Mouse (Mus musculus) heart, embryonic 15.5 days (tissue): ENCODE measurements around the gene Neurod2. TPM values are rescaled to one million over a fixed set of nuclear protein-coding genes. Genes with fewer than 3 reads are reported as not detected.
A peak's percentile ranks its signal among the peaks of the same experiment; 100 is the strongest.

ENCODE experiments used
- ATAC-seq: fragments of 200-750 bp; cut with Nextera tagmentation; replicated peaks from 2 replicates; pipeline ENCODE4 v1.8.0; 2017; ENCODE audit warnings: low read depth, moderate TSS enrichment; ENCODE audit not compliant: insufficient number of reproducible peaks, insufficient read depth, low FRiP score
- H3K27ac ChIP-seq: fragments of 300-500 bp; sonication (generic); 2 replicates; pipeline ENCODE4 v1.5.1; 2015; ENCODE audit warnings: mild to moderate bottlenecking, inconsistent platforms
- H3K27me3 ChIP-seq: fragments of 300-500 bp; sonication (generic); 2 replicates; pipeline ENCODE4 v1.6.1; 2015; ENCODE audit warnings: inconsistent platforms
- H3K36me3 ChIP-seq: fragments of 300-500 bp; sonication (generic); 2 replicates; pipeline ENCODE4 v1.6.1; 2015; ENCODE audit warnings: mild to moderate bottlenecking, inconsistent platforms
- H3K4me1 ChIP-seq: fragments of 300-500 bp; sonication (generic); replicated peaks from 2 replicates; pipeline ENCODE4 v1.6.1; 2015; ENCODE audit warnings: inconsistent platforms
- H3K4me2 ChIP-seq: fragments of 300-500 bp; sonication (generic); 2 replicates; pipeline ENCODE4 v1.6.1; 2015; ENCODE audit warnings: inconsistent platforms, mild to moderate bottlenecking, moderate library complexity
- H3K4me3 ChIP-seq: fragments of 300-500 bp; sonication (generic); 2 replicates; pipeline ENCODE4 v1.5.1; 2015; ENCODE audit warnings: mild to moderate bottlenecking, inconsistent platforms
- H3K9ac ChIP-seq: fragments of 300-500 bp; sonication (generic); 2 replicates; pipeline ENCODE4 v1.6.1; 2015; ENCODE audit warnings: mild to moderate bottlenecking, inconsistent platforms
- H3K9me3 ChIP-seq: fragments of 300-500 bp; sonication (generic); replicated peaks from 2 replicates; pipeline ENCODE4 v1.6.1; 2016; ENCODE audit warnings: inconsistent platforms
- WGBS: fragments of 180-500 bp; shearing (Covaris S2); methylation state at CpG from one replicate; pipeline ENCODE4 v1.1.7; 2015; ENCODE audit warnings: mixed read lengths; 5-methylcytosine and 5-hydroxymethylcytosine counted together
- polyA plus RNA-seq: library from polyadenylated mRNA; unstranded; fragments of >200 nt; fragmentation: Nextera tagmentation; extraction: Ambion mirVana; gene quantifications from 2 replicates; pipeline ENCODE4 v1.2.1, GENCODE M21; 2015

The Neurod2 gene
- polyA plus RNA-seq, 1 experiment from 2014 or later = not detected

- ATAC-seq = no peak
- H3K9ac ChIP-seq = no peak overlapping the region
- H3K36me3 ChIP-seq = no peaks in the 10 kb centered on the region
- H3K27ac ChIP-seq = no peak overlapping the region
- no peak overlapping the region for H3K4me3 ChIP-seq
- whole genome bisulfite sequencing = 10% methylated on average over 5 of the region's 5 CpGs
- H3K4me2 ChIP-seq = no peak overlapping the region
- peaks cover 21% of the 10 kb centered on the region for H3K27me3 ChIP-seq
- H3K4me1 ChIP-seq = peaks cover 34% of the 10 kb centered on the region
- no peaks in the 10 kb centered on the region for H3K9me3 ChIP-seq
These were observed 33.2 kb downstream of the Neurod2 start for GRCm38 (mm10) chr11:98296277-98296676.

- H3K36me3 ChIP-seq = no peaks in the 10 kb centered on the region
- peak overlapping the region; percentile 99 for H3K4me2 ChIP-seq
- no peak overlapping the region for H3K27ac ChIP-seq
- peak overlapping the region; percentile 74 for H3K9ac ChIP-seq
- no peaks in the 10 kb centered on the region for H3K9me3 ChIP-seq
- 10% methylated on average over 9 of the region's 9 CpGs for WGBS
- peaks cover 28% of the 10 kb centered on the region for H3K27me3 ChIP-seq
- no peak for ATAC-seq
- peak overlapping the region; percentile 78 for H3K4me3 ChIP-seq
- peaks cover 34% of the 10 kb centered on the region for H3K4me1 ChIP-seq
These were observed 34.3 kb downstream of the Neurod2 start for GRCm38 (mm10) chr11:98295013-98295585.

DNA sequence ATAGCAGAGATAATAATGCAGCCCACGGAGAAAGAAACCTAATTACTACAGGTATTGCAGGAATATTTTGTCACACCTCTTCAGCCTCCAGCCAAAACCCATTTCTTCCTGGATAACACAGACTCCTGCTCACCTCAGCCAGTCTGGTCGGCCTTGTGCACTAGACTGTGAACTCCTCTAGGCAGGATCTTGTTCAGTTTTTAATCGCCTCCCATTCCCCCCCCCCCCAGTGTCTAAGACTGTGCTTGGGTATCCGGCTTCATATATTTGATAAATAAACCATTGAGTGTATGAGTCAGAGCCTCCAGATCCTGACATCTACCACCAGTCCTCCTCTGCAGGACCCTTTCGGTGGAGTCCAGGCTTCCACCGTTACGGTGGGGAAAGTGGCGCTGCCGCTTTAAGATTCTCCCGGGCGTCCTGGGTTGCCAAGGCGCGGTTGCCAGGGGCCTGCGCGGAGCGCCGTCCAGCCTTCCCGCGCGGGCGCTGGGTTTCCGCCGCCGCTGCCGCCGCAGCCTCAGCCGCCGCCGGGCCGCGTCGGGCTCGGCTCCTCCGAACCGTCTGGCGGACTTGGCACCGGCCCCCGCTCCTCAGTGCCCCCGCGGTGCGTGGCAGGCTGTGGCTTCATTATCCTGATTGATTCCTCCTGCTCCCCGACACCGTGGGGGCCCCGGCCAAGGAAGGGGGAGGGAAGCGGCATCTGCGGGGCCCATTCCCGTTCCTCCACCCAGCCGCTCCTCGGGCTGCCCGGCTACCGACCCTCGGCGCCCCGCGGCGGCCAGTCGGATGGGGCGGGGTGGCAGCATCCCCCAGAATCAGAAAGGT lies 35.0 kb downstream of the Neurod2 start:
- ATAC-seq = peak; percentile 61; the same call in 1 of the 2 replicates
- Histone ChIP-seq H3K9me3 (no peaks in the 10 kb centered on the region), H3K4me2 (peak overlapping the region; percentile 99), H3K27ac (no peak overlapping the region), H3K9ac (peak overlapping the region; percentile 74), H3K27me3 (peaks cover 33% of the 10 kb centered on the region), H3K4me1 (peaks cover 34% of the 10 kb centered on the region), H3K4me3 (peak overlapping the region; percentile 78), H3K36me3 (no peaks in the 10 kb centered on the region)
- 1% methylated on average over 58 of the region's 58 CpGs for WGBS

DNA sequence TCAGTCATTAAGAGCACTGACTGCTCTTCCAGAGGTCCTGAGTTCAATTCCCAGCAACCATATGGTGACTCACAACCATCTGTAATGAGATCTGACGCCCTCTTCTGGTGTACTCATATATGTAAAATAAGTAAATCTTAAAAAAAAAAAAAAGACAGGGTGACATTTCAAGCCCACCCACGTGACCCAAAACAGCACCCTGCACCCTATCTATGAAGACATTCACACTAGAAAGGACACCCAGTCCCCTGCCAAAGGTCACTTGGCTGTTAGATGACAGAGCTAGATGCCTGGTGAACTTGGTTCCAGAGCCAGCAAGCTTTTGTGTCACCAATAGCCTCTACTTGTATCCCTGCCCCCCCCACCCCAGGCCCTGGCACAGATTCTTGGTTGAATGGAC lies 36.4 kb downstream of the Neurod2 start:
- peaks cover 39% of the 10 kb centered on the region for H3K27me3 ChIP-seq
- WGBS = 45% methylated on average over 2 of the region's 2 CpGs

GRCm38 (mm10) chr11:98290906-98291305 lies 38.5 kb downstream of the Neurod2 start:
- Histone ChIP-seq H3K9ac (no peak overlapping the region), H3K36me3 (no peaks in the 10 kb centered on the region), H3K4me3 (no peak overlapping the region), H3K9me3 (no peaks in the 10 kb centered on the region), H3K4me2 (no peak overlapping the region), H3K4me1 (peaks cover 13% of the 10 kb centered on the region), H3K27me3 (peaks cover 40% of the 10 kb centered on the region), H3K27ac (no peak overlapping the region)
- 65% methylated on average over 2 of the region's 2 CpGs for WGBS
- no peak for ATAC-seq

More for the DNA sequence above, 36.4 kb downstream of the Neurod2 start:
- no peak overlapping the region for H3K9ac ChIP-seq
- H3K36me3 ChIP-seq = no peaks in the 10 kb centered on the region
- no peak overlapping the region for H3K4me2 ChIP-seq
- no peaks in the 10 kb centered on the region for H3K9me3 ChIP-seq
- no peak overlapping the region for H3K27ac ChIP-seq
- peaks cover 25% of the 10 kb centered on the region for H3K4me1 ChIP-seq
- no peak overlapping the region for H3K4me3 ChIP-seq
- no peak for ATAC-seq

DNA sequence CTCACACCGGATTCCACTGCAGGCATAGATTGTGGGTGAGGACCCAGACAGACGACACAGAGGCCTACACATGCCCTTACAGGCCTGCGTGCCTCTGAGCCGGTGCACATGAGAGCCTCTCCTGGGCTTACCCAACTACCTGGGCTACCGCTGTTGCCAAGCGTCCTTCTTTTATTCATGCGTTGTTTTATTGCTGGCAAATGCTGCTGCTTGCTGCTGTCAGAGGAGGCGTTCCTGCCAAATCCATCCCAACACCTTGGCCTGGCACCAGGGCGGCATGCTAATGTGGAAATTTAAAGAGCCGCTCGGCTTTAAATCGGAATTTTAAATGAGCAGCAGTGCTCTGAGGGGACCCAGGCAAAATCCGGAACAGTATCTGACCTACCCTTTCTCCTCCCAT lies 39.6 kb downstream of the Neurod2 start:
- H3K4me1 ChIP-seq = peaks cover 7% of the 10 kb centered on the region
- H3K27ac ChIP-seq = no peak overlapping the region
- no peak overlapping the region for H3K9ac ChIP-seq
- no peak overlapping the region for H3K4me3 ChIP-seq
- H3K9me3 ChIP-seq = no peaks in the 10 kb centered on the region
- H3K4me2 ChIP-seq = no peak overlapping the region
- no peak for ATAC-seq
- peaks cover 31% of the 10 kb centered on the region for H3K27me3 ChIP-seq
- WGBS = 51% methylated on average over 13 of the region's 13 CpGs
- H3K36me3 ChIP-seq = no peaks in the 10 kb centered on the region

DNA sequence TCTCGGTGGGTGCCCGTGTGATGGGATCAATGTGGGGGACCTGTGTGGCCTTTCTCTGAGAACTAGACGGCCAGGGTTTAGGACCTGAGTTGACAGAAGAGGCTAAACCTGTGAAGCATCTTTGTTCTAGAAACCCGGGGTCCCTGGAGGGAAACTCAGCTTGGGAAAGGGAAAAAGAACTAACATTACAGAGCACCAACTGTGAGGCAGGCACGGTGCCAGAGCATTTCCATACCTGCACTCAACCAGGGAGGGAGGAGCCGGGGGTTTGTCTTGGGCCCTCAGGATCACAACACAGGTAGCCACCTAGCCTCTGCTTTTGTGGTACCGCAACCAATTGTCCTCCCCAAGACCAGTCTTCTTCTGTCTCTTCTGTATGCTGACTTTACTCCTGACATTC lies 41.5 kb downstream of the Neurod2 start:
- no peak overlapping the region for H3K4me2 ChIP-seq
- WGBS = 48% methylated on average over 7 of the region's 7 CpGs
- no peaks in the 10 kb centered on the region for H3K36me3 ChIP-seq
- ATAC-seq = no peak
- no peaks in the 10 kb centered on the region for H3K9me3 ChIP-seq
- no peak overlapping the region for H3K9ac ChIP-seq
- H3K27ac ChIP-seq = no peak overlapping the region
- no peak overlapping the region for H3K4me3 ChIP-seq
- H3K27me3 ChIP-seq = peaks cover 28% of the 10 kb centered on the region
- peaks cover 8% of the 10 kb centered on the region for H3K4me1 ChIP-seq

DNA sequence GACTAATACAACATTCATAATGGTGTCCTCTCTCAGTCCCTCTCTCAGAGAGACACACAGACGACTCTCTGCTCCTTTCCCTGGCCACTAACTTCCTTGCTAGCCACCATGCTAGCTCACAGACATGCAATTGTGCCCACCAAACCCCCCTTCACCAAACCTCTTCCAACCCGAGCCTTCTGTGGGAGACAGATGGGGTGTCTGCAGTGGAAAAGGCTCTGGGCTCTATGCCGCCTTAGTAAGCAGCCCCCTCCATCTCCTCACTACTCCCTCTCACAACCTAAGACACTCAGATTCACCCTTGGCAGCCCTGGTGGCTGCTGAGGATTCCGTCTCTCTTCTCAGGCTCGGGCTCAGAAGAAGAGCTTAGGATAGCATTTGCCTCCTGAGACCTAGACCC lies 41.9 kb downstream of the Neurod2 start:
- no peaks in the 10 kb centered on the region for H3K36me3 ChIP-seq
- no peak overlapping the region for H3K4me3 ChIP-seq
- 47% methylated on average over 5 of the region's 5 CpGs for WGBS
- ATAC-seq = no peak
- H3K9ac ChIP-seq = no peak overlapping the region
- no peak overlapping the region for H3K4me2 ChIP-seq
- H3K27ac ChIP-seq = no peak overlapping the region
- H3K4me1 ChIP-seq = peaks cover 8% of the 10 kb centered on the region
- H3K27me3 ChIP-seq = peaks cover 27% of the 10 kb centered on the region
- H3K9me3 ChIP-seq = no peaks in the 10 kb centered on the region

GRCm38 (mm10) chr11:98285368-98285767 lies 44.1 kb downstream of the Neurod2 start:
- H3K4me1 ChIP-seq = peaks cover 8% of the 10 kb centered on the region
- H3K9me3 ChIP-seq = no peaks in the 10 kb centered on the region
- no peaks in the 10 kb centered on the region for H3K36me3 ChIP-seq
- peaks cover 14% of the 10 kb centered on the region for H3K27me3 ChIP-seq
- 76% methylated on average over 2 of the region's 2 CpGs for WGBS
- H3K4me3 ChIP-seq = no peak overlapping the region
- no peak overlapping the region for H3K27ac ChIP-seq
- H3K4me2 ChIP-seq = no peak overlapping the region
- ATAC-seq = no peak
- H3K9ac ChIP-seq = no peak overlapping the region

DNA sequence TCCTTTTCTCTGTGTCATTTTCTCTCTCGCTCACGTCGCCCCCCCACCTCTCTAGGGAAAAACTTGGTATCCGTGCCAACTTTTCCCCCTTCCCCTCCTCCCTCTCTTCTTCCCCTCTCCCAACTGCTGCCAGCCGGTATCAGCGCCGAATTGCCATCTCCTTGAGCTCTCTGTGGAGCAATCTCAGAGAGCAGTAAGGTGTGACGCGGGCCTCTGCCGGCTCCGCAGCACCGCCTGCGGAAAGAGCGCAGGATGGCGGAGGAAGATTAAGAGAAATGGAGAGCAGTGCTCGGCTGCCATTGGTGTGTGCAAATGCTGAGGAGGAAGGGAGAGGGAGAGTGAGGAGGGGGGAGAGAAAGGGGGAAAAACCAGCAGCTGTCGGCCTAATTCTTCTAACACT lies 45.2 kb downstream of the Neurod2 start:
- ATAC-seq = no peak
- H3K4me2 ChIP-seq = peak overlapping the region; percentile 62
- H3K4me3 ChIP-seq = peak overlapping the region; percentile 34; the same call in 1 of the 2 replicates
- peaks cover 8% of the 10 kb centered on the region for H3K27me3 ChIP-seq
- WGBS = 6% methylated on average over 17 of the region's 17 CpGs
- H3K4me1 ChIP-seq = peaks cover 8% of the 10 kb centered on the region
- H3K9ac ChIP-seq = no peak overlapping the region
- H3K36me3 ChIP-seq = no peaks in the 10 kb centered on the region
- no peaks in the 10 kb centered on the region for H3K9me3 ChIP-seq
- no peak overlapping the region for H3K27ac ChIP-seq

GRCm38 (mm10) chr11:98283740-98284139 lies 45.7 kb downstream of the Neurod2 start:
- Histone ChIP-seq H3K9ac (no peak overlapping the region), H3K9me3 (no peaks in the 10 kb centered on the region), H3K4me3 (no peak overlapping the region), H3K27me3 (peaks cover 4% of the 10 kb centered on the region; the same call in 1 of the 2 replicates), H3K4me1 (peaks cover 8% of the 10 kb centered on the region), H3K4me2 (0 out of 2 replicates have a peak overlapping the region, but pooled peaks have one; percentile 21), H3K27ac (no peak overlapping the region), H3K36me3 (peaks cover 5% of the 10 kb centered on the region)
- WGBS = 31% methylated on average over 9 of the region's 9 CpGs
- ATAC-seq = no peak
